Mouse (Mus musculus) limb, embryonic 11.5 days (tissue): ENCODE data around the gene Cradd. TPM values are rescaled to one million over a fixed set of nuclear protein-coding genes. Genes with fewer than 3 reads are reported as not detected.

Experiments
- ATAC-seq: fragments of 200-750 bp; cut with Nextera tagmentation; 2 replicates; pipeline ENCODE4 v1.8.0; 2017; ENCODE audit warnings: low read depth; ENCODE audit not compliant: insufficient number of reproducible peaks, low FRiP score, low TSS enrichment
- DNase-seq: peaks from one replicate; pipeline ENCODE4 v3.0.0-alpha.2; 2015; ENCODE audit warnings: low spot score
- H3K27ac ChIP-seq: fragments of 300-500 bp; sonication (generic); replicated peaks from 2 replicates; pipeline ENCODE4 v1.5.1; 2014; ENCODE audit warnings: low read depth, mild to moderate bottlenecking, low read length
- H3K27me3 ChIP-seq: fragments of 300-500 bp; sonication (generic); 2 replicates; pipeline ENCODE4 v1.6.1; 2014; ENCODE audit warnings: mild to moderate bottlenecking, low read length, mixed read lengths; ENCODE audit not compliant: control insufficient read depth, insufficient read depth
- H3K36me3 ChIP-seq: fragments of 300-500 bp; sonication (generic); 2 replicates; pipeline ENCODE4 v1.6.1; 2014; ENCODE audit warnings: mild to moderate bottlenecking, low read length, moderate library complexity, mixed read lengths; ENCODE audit not compliant: control insufficient read depth, insufficient read depth
- H3K4me1 ChIP-seq: fragments of 300-500 bp; sonication (generic); 2 replicates; pipeline ENCODE4 v1.6.1; 2014; ENCODE audit warnings: low read length, mixed read lengths; ENCODE audit not compliant: control insufficient read depth, insufficient read depth
- H3K4me2 ChIP-seq: fragments of 300-500 bp; sonication (generic); 2 replicates; pipeline ENCODE4 v1.6.1; 2014; ENCODE audit warnings: low read depth, mild to moderate bottlenecking, moderate library complexity; ENCODE audit not compliant: severe bottlenecking
- H3K4me3 ChIP-seq: fragments of 300-500 bp; sonication (generic); 2 replicates; pipeline ENCODE4 v1.5.1; 2014; ENCODE audit warnings: low read depth, low read length
- H3K9ac ChIP-seq: fragments of 300-500 bp; sonication (generic); 2 replicates; pipeline ENCODE4 v1.6.1; 2014; ENCODE audit warnings: mild to moderate bottlenecking, low read length
- H3K9me3 ChIP-seq: fragments of 300-500 bp; sonication (generic); 2 replicates; pipeline ENCODE4 v1.6.1; 2016; ENCODE audit warnings: low read length; ENCODE audit not compliant: control insufficient read depth
- WGBS: fragments of 180-500 bp; shearing (Covaris S2); extraction: QIAGEN DNeasy Blood & Tissue Kit; methylation state at CpG from one replicate; pipeline ENCODE4 v1.1.7; 2014; 5-methylcytosine and 5-hydroxymethylcytosine counted together
- polyA plus RNA-seq: library from polyadenylated mRNA; unstranded; fragments of >200 nt; fragmentation: Nextera tagmentation; extraction: Ambion mirVana; gene quantifications from 2 replicates; pipeline ENCODE4 v1.2.1, GENCODE M21; 2014

Gene Cradd
- polyA plus RNA-seq, 1 experiment from 2014 or later = 13.4 TPM

- Histone ChIP-seq H3K27ac (no peak overlapping the region), H3K4me1 (peaks cover 3% of the 10 kb centered on the region; the same call in 1 of the 2 replicates), H3K36me3 (no peaks in the 10 kb centered on the region), H3K9ac (no peak overlapping the region), H3K27me3 (no peaks in the 10 kb centered on the region), H3K9me3 (no peaks in the 10 kb centered on the region), H3K4me3 (no peak overlapping the region), H3K4me2 (no peak overlapping the region)
- no peak for DNase-seq
- 81% methylated on average over 9 of the region's 9 CpGs for WGBS
- no peak for ATAC-seq
Observed at GRCm38 (mm10) chr10:95213820-95214219, 110.1 kb downstream of the Cradd start.

DNA sequence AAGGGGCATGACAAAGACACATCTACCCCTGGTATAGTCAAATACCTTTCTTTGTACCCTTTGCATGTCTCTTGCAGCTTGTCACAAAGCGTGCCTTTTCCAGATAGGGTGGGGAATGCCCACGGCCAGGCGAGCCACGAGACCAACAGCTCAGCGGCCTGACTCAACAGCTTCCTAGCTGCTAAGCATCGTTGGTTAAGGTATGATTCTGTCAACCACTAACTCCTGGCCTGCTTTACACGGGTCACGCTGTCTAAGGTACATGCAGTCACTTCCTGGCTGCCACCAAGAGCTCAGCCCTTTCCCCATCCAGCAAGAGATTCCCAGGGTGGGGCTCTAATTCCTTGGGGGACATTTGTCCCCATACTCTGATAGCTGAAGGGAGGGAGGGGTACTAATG, 110.6 kb downstream of the Cradd start:
- Histone ChIP-seq H3K27ac (no peak overlapping the region), H3K4me1 (peaks cover 3% of the 10 kb centered on the region; the same call in 1 of the 2 replicates), H3K4me2 (no peak overlapping the region), H3K27me3 (no peaks in the 10 kb centered on the region), H3K9ac (no peak overlapping the region), H3K4me3 (no peak overlapping the region), H3K9me3 (no peaks in the 10 kb centered on the region), H3K36me3 (no peaks in the 10 kb centered on the region)
- ATAC-seq = no peak
- DNase-seq = no peak
- WGBS = 85% methylated on average over 8 of the region's 8 CpGs

GRCm38 (mm10) chr10:95211660-95212059, 112.3 kb downstream of the Cradd start:
- H3K4me2 ChIP-seq = no peak overlapping the region
- 90% methylated on average over 8 of the region's 8 CpGs for WGBS
- H3K4me3 ChIP-seq = no peak overlapping the region
- no peak for DNase-seq
- H3K27me3 ChIP-seq = no peaks in the 10 kb centered on the region
- H3K36me3 ChIP-seq = no peaks in the 10 kb centered on the region
- ATAC-seq = no peak
- no peak overlapping the region for H3K9ac ChIP-seq
- H3K4me1 ChIP-seq = peaks cover 3% of the 10 kb centered on the region; the same call in 1 of the 2 replicates
- H3K27ac ChIP-seq = no peak overlapping the region
- H3K9me3 ChIP-seq = no peaks in the 10 kb centered on the region

- ATAC-seq = no peak
- peaks cover 3% of the 10 kb centered on the region; the same call in 1 of the 2 replicates for H3K4me1 ChIP-seq
- H3K9me3 ChIP-seq = no peaks in the 10 kb centered on the region
- no peak overlapping the region for H3K4me3 ChIP-seq
- no peak overlapping the region for H3K27ac ChIP-seq
- H3K4me2 ChIP-seq = no peak overlapping the region
- DNase-seq = no peak
- H3K36me3 ChIP-seq = no peaks in the 10 kb centered on the region
- WGBS = 80% methylated on average over 7 of the region's 7 CpGs
- no peaks in the 10 kb centered on the region for H3K27me3 ChIP-seq
- no peak overlapping the region for H3K9ac ChIP-seq
Observed at GRCm38 (mm10) chr10:95210664-95211372, 113.1 kb downstream of the Cradd start.

GRCm38 (mm10) chr10:95210167-95210566, 113.8 kb downstream of the Cradd start:
- ATAC-seq = no peak

DNA sequence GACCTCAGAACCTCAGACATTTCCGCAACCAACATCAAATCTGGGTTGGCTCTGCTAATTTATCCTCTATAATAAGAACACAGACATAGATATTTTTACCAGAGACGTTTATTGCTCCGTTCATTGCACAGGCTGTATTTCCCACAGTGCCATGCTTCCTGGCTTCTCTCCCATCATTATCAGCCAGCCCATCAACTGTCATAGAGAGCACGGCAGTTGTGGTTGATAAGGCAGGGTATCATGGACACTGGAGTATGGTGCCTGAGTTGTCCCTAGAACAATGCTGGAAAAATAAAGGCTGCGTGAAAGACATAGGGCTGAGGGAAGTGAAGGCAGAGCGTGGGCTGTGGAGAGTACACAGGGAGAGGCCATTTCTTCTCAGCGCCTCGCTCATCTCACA, 116.5 kb downstream of the Cradd start:
- DNase-seq = no peak
- H3K27me3 ChIP-seq = no peaks in the 10 kb centered on the region
- no peaks in the 10 kb centered on the region for H3K9me3 ChIP-seq
- whole genome bisulfite sequencing = 93% methylated on average over 8 of the region's 8 CpGs
- no peak overlapping the region for H3K27ac ChIP-seq
- H3K36me3 ChIP-seq = no peaks in the 10 kb centered on the region
- no peak for ATAC-seq
- H3K4me1 ChIP-seq = peaks cover 2% of the 10 kb centered on the region; the same call in 1 of the 2 replicates
- H3K9ac ChIP-seq = no peak overlapping the region
- H3K4me2 ChIP-seq = no peak overlapping the region
- H3K4me3 ChIP-seq = no peak overlapping the region

More at GRCm38 (mm10) chr10:95210167-95210566, 113.8 kb downstream of the Cradd start:
- no peaks in the 10 kb centered on the region for H3K9me3 ChIP-seq
- no peaks in the 10 kb centered on the region for H3K27me3 ChIP-seq
- no peaks in the 10 kb centered on the region for H3K36me3 ChIP-seq
- H3K27ac ChIP-seq = no peak overlapping the region
- H3K4me1 ChIP-seq = peaks cover 3% of the 10 kb centered on the region; the same call in 1 of the 2 replicates
- H3K4me3 ChIP-seq = no peak overlapping the region
- H3K9ac ChIP-seq = no peak overlapping the region
- DNase-seq = no peak
- H3K4me2 ChIP-seq = no peak overlapping the region
- 80% methylated on average over 4 of the region's 4 CpGs for WGBS

DNA sequence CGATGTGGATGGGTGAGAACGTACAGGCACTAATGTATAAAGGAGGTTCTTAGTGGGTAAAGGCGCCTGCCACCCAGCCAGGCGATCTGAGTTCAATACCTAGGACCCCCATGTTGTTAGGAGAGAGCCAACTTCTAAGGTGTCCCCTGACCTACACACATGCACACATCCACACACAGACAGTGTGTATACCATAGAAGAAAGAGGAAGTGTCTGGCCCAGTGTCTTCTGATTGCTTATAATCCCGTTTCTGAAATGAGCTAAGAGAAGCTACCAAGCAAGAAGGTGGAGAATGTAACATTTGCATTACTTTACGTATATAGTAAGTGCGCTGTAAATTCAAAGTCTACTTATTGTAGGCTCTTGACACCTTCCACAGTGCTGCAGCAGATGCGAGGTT, 122.4 kb downstream of the Cradd start:
- Histone ChIP-seq H3K4me3 (no peak overlapping the region), H3K4me2 (no peak overlapping the region), H3K27ac (no peak overlapping the region), H3K27me3 (no peaks in the 10 kb centered on the region), H3K9ac (no peak overlapping the region), H3K9me3 (no peaks in the 10 kb centered on the region), H3K36me3 (no peaks in the 10 kb centered on the region), H3K4me1 (no peaks in the 10 kb centered on the region)
- ATAC-seq (no peak), DNase-seq (no peak)
- 81% methylated on average over 8 of the region's 8 CpGs for WGBS

DNA sequence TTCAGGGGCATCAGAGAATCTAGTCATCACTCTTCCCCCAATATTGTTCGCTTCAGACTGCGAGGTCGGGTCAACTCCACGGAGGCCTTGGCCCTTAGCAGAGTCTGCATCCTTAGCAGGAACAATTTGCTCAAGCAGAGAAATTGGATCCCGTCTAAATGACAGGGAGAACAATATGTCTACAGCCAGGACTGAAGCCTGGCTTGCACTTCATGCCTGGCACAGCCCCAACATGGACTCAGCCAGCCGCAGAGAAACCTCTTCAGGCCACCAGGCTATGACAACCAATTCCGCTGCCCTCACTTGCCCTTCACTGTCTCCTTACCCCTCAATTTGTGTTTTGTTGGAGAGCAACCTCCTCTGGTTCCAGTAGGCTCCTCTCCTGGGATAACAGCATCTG, 123.6 kb downstream of the Cradd start:
- no peak for DNase-seq
- no peak overlapping the region for H3K4me3 ChIP-seq
- H3K9ac ChIP-seq = no peak overlapping the region
- H3K36me3 ChIP-seq = no peaks in the 10 kb centered on the region
- H3K4me2 ChIP-seq = no peak overlapping the region
- 71% methylated on average over 7 of the region's 7 CpGs for WGBS
- H3K27ac ChIP-seq = no peak overlapping the region
- H3K9me3 ChIP-seq = no peaks in the 10 kb centered on the region
- ATAC-seq = no peak
- no peaks in the 10 kb centered on the region for H3K4me1 ChIP-seq
- no peaks in the 10 kb centered on the region for H3K27me3 ChIP-seq
